Mouse (Mus musculus) kidney, adult 2 months (tissue): ENCODE results near the gene Rbm20.

Source experiments
- CTCF ChIP-seq: fragments of 200-500 bp; conservative IDR thresholded peaks from 2 replicates; pipeline ENCODE4 v1.5.1; 2011; ENCODE audit warnings: low read depth, mild to moderate bottlenecking, control low read depth, low read length, moderate library complexity, mixed read lengths; ENCODE audit not compliant: insufficient read depth, insufficient read length
- POLR2A ChIP-seq: fragments of 200-500 bp; IDR thresholded peaks from one replicate; pipeline ENCODE4 v1.6.1; 2011; ENCODE audit warnings: low read depth, low read length, control low read depth

DNA sequence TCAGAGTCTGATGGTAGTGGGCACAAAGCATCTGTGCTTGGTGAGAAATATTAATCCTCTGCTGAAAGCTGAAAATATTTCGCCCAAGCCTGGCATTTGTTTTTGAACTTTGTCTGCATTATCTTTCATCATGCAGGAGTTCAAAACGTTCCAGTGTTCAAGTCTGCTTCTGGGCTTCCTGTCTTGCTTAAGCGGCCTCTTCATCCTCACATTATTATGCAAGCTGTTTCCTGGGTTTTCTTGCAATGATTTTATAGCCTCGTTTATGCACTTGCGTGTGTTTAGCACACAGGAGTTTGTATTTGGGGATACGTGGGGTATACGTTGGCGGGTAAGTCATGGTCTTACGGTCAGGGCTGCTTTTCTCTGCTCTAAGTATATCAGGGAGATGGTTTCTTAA, 211.2 kb downstream of the Rbm20 start:
- no peak for TF ChIP-seq CTCF
- TF ChIP-seq POLR2A: no peak
